Mouse (Mus musculus) monocyte, adult 59 days (primary cell): ENCODE measurements around the gene Vip. TPM values are rescaled to one million over a fixed set of nuclear protein-coding genes. Genes with fewer than 3 reads are reported as not detected.

Source experiments
- total RNA-seq, 2 experiments: library from RNA; stranded (reverse); gene quantifications; one replicate each; pipeline ENCODE4 v1.2.4; 2023

Gene Vip
- not detected for total RNA-seq

DNA sequence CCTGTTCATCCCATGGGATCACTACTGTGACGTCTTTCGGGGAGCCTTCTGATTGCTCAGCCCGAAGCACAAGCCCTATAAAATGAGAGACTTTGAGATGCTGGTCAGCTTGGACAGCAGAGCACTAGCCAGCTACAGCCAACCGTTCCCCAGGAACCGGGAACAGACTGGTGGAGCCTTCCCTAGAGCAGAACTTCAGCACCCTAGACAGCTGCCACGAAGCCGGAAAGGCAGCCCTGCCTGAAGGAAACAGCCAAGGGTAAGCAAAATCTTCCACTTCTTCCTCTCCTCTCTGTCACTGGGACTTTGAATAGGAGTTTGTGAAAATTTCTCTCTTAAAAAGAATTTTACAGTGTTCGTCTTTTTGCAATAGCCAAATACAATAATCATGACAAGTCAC lies at the start of gene Vip:
Vip (plus strand) TSS at position 107 of the 400 bp plus-strand sequence.

DNA sequence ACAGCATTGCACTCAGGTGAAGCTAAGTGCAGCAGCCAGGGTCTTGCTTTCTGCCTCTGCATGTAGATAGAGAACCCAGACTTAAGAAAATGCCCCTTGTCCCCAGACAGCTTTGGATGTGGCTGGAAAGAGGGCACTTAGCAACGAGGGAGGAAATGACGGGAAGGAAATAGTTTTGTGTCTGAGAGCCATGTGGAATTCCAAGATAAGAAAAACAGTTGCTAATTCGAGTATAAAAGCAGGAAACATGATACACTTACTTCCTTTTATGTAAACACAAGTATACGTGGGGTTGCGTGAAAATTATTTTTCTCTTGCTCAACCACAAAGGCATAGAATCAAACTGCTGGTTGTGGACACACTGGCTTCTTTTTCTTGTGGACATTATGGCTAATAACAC lies 45.6 kb upstream of the Vip start, which contains the start of gene Myct1:
Myct1 (plus strand) TSS at position 312 of the 400 bp plus-strand sequence.

Other genes with a start within 250 kb of the Vip start
- gene Syne1, start 87.7 kb upstream of the Vip start, total RNA-seq, result 10 to 100 TPM; 14.6 to 17.8 TPM
- not detected for gene Myct1, start 45.4 kb upstream of the Vip start, total RNA-seq
- gene Fbxo5, start 166.4 kb downstream of the Vip start, total RNA-seq, result 1 to 10 TPM; 2.5 to 2.7 TPM
- 1 to 10 TPM; 5.6 to 7.7 TPM for gene Mtrf1l, start 184.7 kb downstream of the Vip start, total RNA-seq